Mouse (Mus musculus) embryonic facial prominence, embryonic 13.5 days (tissue): ENCODE data around the gene Lmntd1. TPM values are rescaled to one million over a fixed set of nuclear protein-coding genes. Genes with fewer than 3 reads are reported as not detected.

Source experiments
- ATAC-seq: fragments of 200-750 bp; cut with Nextera tagmentation; 2 replicates; pipeline ENCODE4 v1.8.0; 2017; ENCODE audit warnings: low read depth; ENCODE audit not compliant: insufficient number of reproducible peaks, insufficient read depth, low FRiP score, low TSS enrichment
- H3K27ac ChIP-seq: fragments of 300-500 bp; sonication (generic); 2 replicates; pipeline ENCODE4 v1.5.1; 2015; ENCODE audit warnings: moderate library complexity, mild to moderate bottlenecking, inconsistent platforms
- H3K27me3 ChIP-seq: fragments of 300-500 bp; sonication (generic); 2 replicates; pipeline ENCODE4 v1.6.1; 2015; ENCODE audit warnings: mild to moderate bottlenecking, inconsistent platforms
- H3K36me3 ChIP-seq: fragments of 300-500 bp; sonication (generic); 2 replicates; pipeline ENCODE4 v1.6.1; 2015; ENCODE audit warnings: mild to moderate bottlenecking, inconsistent platforms
- H3K4me1 ChIP-seq: fragments of 300-500 bp; sonication (generic); 2 replicates; pipeline ENCODE4 v1.6.1; 2015; ENCODE audit warnings: inconsistent platforms
- H3K4me2 ChIP-seq: fragments of 300-500 bp; sonication (generic); 2 replicates; pipeline ENCODE4 v1.6.1; 2015; ENCODE audit warnings: moderate library complexity, mild to moderate bottlenecking, inconsistent platforms
- H3K4me3 ChIP-seq: fragments of 300-500 bp; sonication (generic); 2 replicates; pipeline ENCODE4 v1.5.1; 2015; ENCODE audit warnings: mild to moderate bottlenecking, inconsistent platforms
- H3K9ac ChIP-seq: fragments of 300-500 bp; sonication (generic); 2 replicates; pipeline ENCODE4 v1.6.1; 2015; ENCODE audit warnings: mild to moderate bottlenecking, inconsistent platforms
- H3K9me3 ChIP-seq: fragments of 300-500 bp; sonication (generic); 2 replicates; pipeline ENCODE4 v1.6.1; 2016; ENCODE audit warnings: inconsistent platforms
- WGBS: fragments of 180-500 bp; shearing (Covaris S2); methylation state at CpG from one replicate; pipeline ENCODE4 v1.1.7; 2015; ENCODE audit warnings: mixed read lengths; 5-methylcytosine and 5-hydroxymethylcytosine counted together
- polyA plus RNA-seq: library from polyadenylated mRNA; unstranded; fragments of >200 nt; fragmentation: Nextera tagmentation; extraction: Ambion mirVana; gene quantifications from 2 replicates; pipeline ENCODE4 v1.2.1, GENCODE M21; 2015

Gene Lmntd1
- polyA plus RNA-seq, 1 experiment from 2014 or later, result 0.41 TPM

DNA sequence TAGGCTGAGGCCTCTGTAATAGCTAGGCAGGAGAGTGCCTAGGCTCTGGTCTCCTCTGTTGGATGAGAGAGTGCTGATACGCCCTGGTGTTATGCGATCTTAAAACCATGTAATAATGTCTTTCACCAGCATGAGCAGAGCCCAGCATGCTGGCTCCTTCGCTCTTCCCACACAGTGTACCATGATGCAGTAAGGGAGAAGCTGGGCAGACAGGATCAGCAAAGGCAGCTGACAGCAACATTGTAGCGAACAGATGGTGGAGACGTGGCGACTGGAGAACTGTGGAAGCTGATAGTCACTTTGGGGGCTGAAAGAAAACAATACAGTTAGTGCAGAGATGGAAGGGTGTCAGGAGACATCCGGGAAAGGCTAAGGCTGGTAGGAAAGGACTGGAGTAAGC, 224.2 kb downstream of the Lmntd1 start:
- peaks cover 34% of the 10 kb centered on the region for H3K4me1 ChIP-seq
- H3K27me3 ChIP-seq, result no peaks in the 10 kb centered on the region
- peak overlapping the region; percentile 28 for H3K4me2 ChIP-seq
- H3K27ac ChIP-seq, result peak overlapping the region; percentile 83
- H3K9me3 ChIP-seq, result no peaks in the 10 kb centered on the region
- WGBS, result 38% methylated on average over 7 of the region's 7 CpGs
- peak overlapping the region; percentile 33; the same call in 1 of the 2 replicates for H3K9ac ChIP-seq
- peak; percentile 62; the same call in 1 of the 2 replicates for ATAC-seq
- no peaks in the 10 kb centered on the region for H3K36me3 ChIP-seq
- H3K4me3 ChIP-seq, result no peak overlapping the region

GRCm38 (mm10) chr6:145387378-145387777, 226.7 kb downstream of the Lmntd1 start:
- H3K27me3 ChIP-seq, result no peaks in the 10 kb centered on the region
- 79% methylated on average over 6 of the region's 6 CpGs for WGBS
- no peak overlapping the region for H3K9ac ChIP-seq
- H3K27ac ChIP-seq, result no peak overlapping the region
- no peaks in the 10 kb centered on the region for H3K36me3 ChIP-seq
- peaks cover 38% of the 10 kb centered on the region for H3K4me1 ChIP-seq
- H3K4me3 ChIP-seq, result no peak overlapping the region
- no peaks in the 10 kb centered on the region for H3K9me3 ChIP-seq
- no peak for ATAC-seq
- H3K4me2 ChIP-seq, result no peak overlapping the region

DNA sequence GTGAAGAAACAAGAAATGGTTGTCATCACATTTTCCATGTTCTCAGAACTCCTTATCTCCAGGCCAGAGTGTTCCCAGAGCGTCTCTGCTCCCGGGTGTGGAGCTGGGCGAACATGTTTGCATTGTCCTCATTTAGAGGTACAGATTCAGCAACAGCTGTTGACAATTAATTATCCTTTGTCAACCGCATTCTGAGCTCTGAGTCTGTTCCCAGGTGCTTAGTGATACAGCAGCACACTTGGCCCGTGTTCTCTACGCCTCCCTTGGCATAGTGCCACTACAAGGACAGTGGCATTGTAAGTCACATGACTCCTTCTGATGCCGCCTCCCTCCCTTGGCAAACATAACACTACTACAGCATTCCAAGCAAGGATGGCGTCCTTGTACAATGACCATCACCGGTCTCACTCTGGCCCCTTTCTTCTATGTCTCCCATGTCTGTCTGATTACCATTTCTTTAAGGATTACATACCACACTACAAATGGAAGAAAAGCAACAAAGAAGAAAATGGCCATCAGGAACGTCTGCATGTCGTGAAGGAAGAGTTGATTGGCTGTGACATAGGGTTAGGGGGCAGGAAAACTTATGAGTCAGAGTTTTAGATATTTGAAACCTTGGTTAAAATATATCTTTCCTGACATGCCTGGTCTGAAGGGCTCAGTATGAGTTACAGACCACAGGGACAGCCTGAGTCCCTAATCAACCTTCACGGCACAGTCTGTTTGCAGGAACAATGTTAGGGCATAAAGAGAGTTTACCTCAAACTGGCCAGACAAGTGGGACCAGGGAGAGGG, 231.3 kb downstream of the Lmntd1 start:
- Histone ChIP-seq H3K4me1 (peaks cover 28% of the 10 kb centered on the region), H3K9me3 (no peaks in the 10 kb centered on the region), H3K27me3 (no peaks in the 10 kb centered on the region), H3K4me2 (no peak overlapping the region), H3K27ac (no peak overlapping the region), H3K9ac (no peak overlapping the region), H3K4me3 (no peak overlapping the region), H3K36me3 (no peaks in the 10 kb centered on the region)
- ATAC-seq, result no peak
- 62% methylated on average over 12 of the region's 12 CpGs for WGBS

- 85% methylated on average over 8 of the region's 8 CpGs for WGBS
- no peak for ATAC-seq
- H3K4me1 ChIP-seq, result peaks cover 17% of the 10 kb centered on the region
Observed at GRCm38 (mm10) chr6:145380961-145381360, 233.2 kb downstream of the Lmntd1 start.

DNA sequence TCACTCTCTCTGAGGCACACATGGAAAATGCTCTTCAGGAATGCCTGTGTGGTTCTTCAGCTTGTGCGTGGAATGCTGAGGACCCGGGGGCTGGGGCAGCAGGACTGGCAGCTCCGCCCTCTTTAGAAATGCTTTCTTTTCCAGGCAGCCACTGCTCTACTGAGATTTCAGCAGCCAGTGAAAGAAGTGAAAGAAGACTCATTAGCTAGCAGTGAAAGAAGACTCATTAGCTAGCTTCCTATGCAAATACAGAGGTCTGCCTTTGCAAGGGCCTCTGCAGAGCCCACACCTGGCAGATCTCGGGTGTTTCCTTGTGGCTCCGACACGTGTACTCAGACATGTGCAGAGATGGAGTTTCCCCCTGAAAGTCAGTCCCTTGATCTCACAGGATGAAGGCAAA, 234.9 kb downstream of the Lmntd1 start:
- no peaks in the 10 kb centered on the region; the same call in 1 of the 2 replicates for H3K27me3 ChIP-seq
- no peak for ATAC-seq
- 33% methylated on average over 6 of the region's 6 CpGs for WGBS
- peaks cover 18% of the 10 kb centered on the region for H3K4me1 ChIP-seq
- H3K9me3 ChIP-seq, result no peaks in the 10 kb centered on the region
- no peak overlapping the region for H3K4me3 ChIP-seq
- no peak overlapping the region for H3K27ac ChIP-seq
- H3K4me2 ChIP-seq, result peak overlapping the region; percentile 9; the same call in 1 of the 2 replicates
- no peaks in the 10 kb centered on the region for H3K36me3 ChIP-seq
- H3K9ac ChIP-seq, result no peak overlapping the region

More at GRCm38 (mm10) chr6:145380961-145381360, 233.2 kb downstream of the Lmntd1 start:
- H3K4me2 ChIP-seq, result no peak overlapping the region
- no peaks in the 10 kb centered on the region for H3K27me3 ChIP-seq
- H3K4me3 ChIP-seq, result no peak overlapping the region
- no peaks in the 10 kb centered on the region for H3K9me3 ChIP-seq
- no peak overlapping the region for H3K27ac ChIP-seq
- no peak overlapping the region for H3K9ac ChIP-seq
- H3K36me3 ChIP-seq, result no peaks in the 10 kb centered on the region

- ATAC-seq, result no peak
- Histone ChIP-seq H3K4me1 (peaks cover 23% of the 10 kb centered on the region), H3K9ac (no peak overlapping the region), H3K27ac (no peak overlapping the region), H3K36me3 (no peaks in the 10 kb centered on the region), H3K9me3 (no peaks in the 10 kb centered on the region), H3K4me2 (0 out of 2 replicates have a peak overlapping the region, but pooled peaks have one; percentile 9), H3K27me3 (no peaks in the 10 kb centered on the region; the same call in 1 of the 2 replicates), H3K4me3 (no peak overlapping the region)
- WGBS, result 70% methylated on average over 4 of the region's 4 CpGs
Observed at GRCm38 (mm10) chr6:145378689-145379088, 235.4 kb downstream of the Lmntd1 start.

- ATAC-seq, result no peak
- no peaks in the 10 kb centered on the region for H3K9me3 ChIP-seq
- 53% methylated on average over 2 of the region's 2 CpGs for WGBS
Observed at GRCm38 (mm10) chr6:145374372-145374771, 239.7 kb downstream of the Lmntd1 start.

GRCm38 (mm10) chr6:145373712-145374221, 240.4 kb downstream of the Lmntd1 start:
- 42% methylated on average over 7 of the region's 7 CpGs for WGBS
- Histone ChIP-seq H3K36me3 (no peaks in the 10 kb centered on the region), H3K4me1 (peaks cover 20% of the 10 kb centered on the region), H3K9me3 (no peaks in the 10 kb centered on the region), H3K4me2 (no peak overlapping the region), H3K27me3 (no peaks in the 10 kb centered on the region; the same call in 1 of the 2 replicates), H3K27ac (no peak overlapping the region), H3K9ac (no peak overlapping the region), H3K4me3 (no peak overlapping the region)
- no peak for ATAC-seq

More at GRCm38 (mm10) chr6:145374372-145374771, 239.7 kb downstream of the Lmntd1 start:
- no peak overlapping the region for H3K4me2 ChIP-seq
- H3K4me1 ChIP-seq, result peaks cover 21% of the 10 kb centered on the region
- H3K27me3 ChIP-seq, result no peaks in the 10 kb centered on the region; the same call in 1 of the 2 replicates
- no peak overlapping the region for H3K27ac ChIP-seq
- no peak overlapping the region for H3K9ac ChIP-seq
- no peaks in the 10 kb centered on the region for H3K36me3 ChIP-seq
- H3K4me3 ChIP-seq, result no peak overlapping the region

- Histone ChIP-seq H3K9ac (no peak overlapping the region), H3K27me3 (no peaks in the 10 kb centered on the region; the same call in 1 of the 2 replicates), H3K36me3 (no peaks in the 10 kb centered on the region), H3K9me3 (no peaks in the 10 kb centered on the region), H3K4me1 (peaks cover 18% of the 10 kb centered on the region), H3K27ac (no peak overlapping the region), H3K4me2 (no peak overlapping the region), H3K4me3 (no peak overlapping the region)
- ATAC-seq, result no peak
- WGBS, result 63% methylated on average over 2 of the region's 2 CpGs
Observed at GRCm38 (mm10) chr6:145372066-145372465, 242.1 kb downstream of the Lmntd1 start.

DNA sequence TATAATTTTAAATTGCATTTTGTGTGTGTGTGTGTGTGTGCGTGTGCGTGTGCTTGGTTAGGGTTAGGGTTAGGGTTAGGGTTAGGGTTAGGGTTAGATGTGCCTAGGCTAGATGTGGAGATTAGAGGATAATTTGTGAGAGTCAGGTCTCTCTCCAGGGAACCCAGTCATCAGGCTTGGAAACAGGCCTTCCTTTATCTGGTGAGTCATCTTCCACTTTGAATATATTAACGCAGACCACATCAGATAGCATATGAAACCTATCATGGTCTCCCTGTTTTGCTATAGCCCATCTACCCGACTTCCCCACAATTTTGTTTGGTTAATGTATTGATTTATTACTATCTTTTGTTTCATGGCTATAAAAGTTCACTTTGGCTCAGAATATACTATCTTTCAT, 242.5 kb downstream of the Lmntd1 start:
- ATAC-seq, result no peak
- Histone ChIP-seq H3K27ac (no peak overlapping the region), H3K4me3 (no peak overlapping the region), H3K27me3 (no peaks in the 10 kb centered on the region; the same call in 1 of the 2 replicates), H3K36me3 (no peaks in the 10 kb centered on the region), H3K4me1 (peaks cover 18% of the 10 kb centered on the region), H3K9me3 (no peaks in the 10 kb centered on the region), H3K9ac (no peak overlapping the region), H3K4me2 (no peak overlapping the region)
- WGBS, result 66% methylated on average over 4 of the region's 4 CpGs

GRCm38 (mm10) chr6:145370302-145370701, 243.8 kb downstream of the Lmntd1 start:
- H3K9ac ChIP-seq, result no peak overlapping the region
- no peak for ATAC-seq
- no peaks in the 10 kb centered on the region for H3K27me3 ChIP-seq
- no peaks in the 10 kb centered on the region for H3K9me3 ChIP-seq
- WGBS, result 75% methylated on average over 3 of the region's 3 CpGs
- H3K4me2 ChIP-seq, result no peak overlapping the region
- H3K27ac ChIP-seq, result no peak overlapping the region
- no peak overlapping the region for H3K4me3 ChIP-seq
- peaks cover 18% of the 10 kb centered on the region for H3K4me1 ChIP-seq
- H3K36me3 ChIP-seq, result no peaks in the 10 kb centered on the region

GRCm38 (mm10) chr6:145369290-145369689, 244.8 kb downstream of the Lmntd1 start:
- ATAC-seq, result no peak
- H3K4me2 ChIP-seq, result no peak overlapping the region
- H3K9ac ChIP-seq, result no peak overlapping the region
- H3K4me1 ChIP-seq, result peaks cover 21% of the 10 kb centered on the region
- H3K36me3 ChIP-seq, result no peaks in the 10 kb centered on the region
- no peaks in the 10 kb centered on the region for H3K9me3 ChIP-seq
- no peak overlapping the region for H3K4me3 ChIP-seq
- no peaks in the 10 kb centered on the region for H3K27me3 ChIP-seq
- WGBS, result 23% methylated on average over 4 of the region's 4 CpGs
- H3K27ac ChIP-seq, result no peak overlapping the region
